Mouse (Mus musculus) layer of hippocampus, adult 18-20 months (tissue): ENCODE results near the gene Banp. TPM values are rescaled to one million over a fixed set of nuclear protein-coding genes. Genes with fewer than 3 reads are reported as not detected.
A peak's percentile ranks its signal among the peaks of the same experiment; 100 is the strongest.

Experiments
- DNase-seq, 2 experiments: peaks; one replicate each; pipeline ENCODE4 v3.0.0; 2022; ENCODE audit warnings: low spot score in 2 of 2
- total RNA-seq, 2 experiments: library from RNA; stranded (reverse); gene quantifications; 2 replicates each; pipeline ENCODE4 v1.2.3; 2021

The Banp gene
- total RNA-seq, 2 experiments from 2014 or later = 49.9 to 58.2 TPM

DNA sequence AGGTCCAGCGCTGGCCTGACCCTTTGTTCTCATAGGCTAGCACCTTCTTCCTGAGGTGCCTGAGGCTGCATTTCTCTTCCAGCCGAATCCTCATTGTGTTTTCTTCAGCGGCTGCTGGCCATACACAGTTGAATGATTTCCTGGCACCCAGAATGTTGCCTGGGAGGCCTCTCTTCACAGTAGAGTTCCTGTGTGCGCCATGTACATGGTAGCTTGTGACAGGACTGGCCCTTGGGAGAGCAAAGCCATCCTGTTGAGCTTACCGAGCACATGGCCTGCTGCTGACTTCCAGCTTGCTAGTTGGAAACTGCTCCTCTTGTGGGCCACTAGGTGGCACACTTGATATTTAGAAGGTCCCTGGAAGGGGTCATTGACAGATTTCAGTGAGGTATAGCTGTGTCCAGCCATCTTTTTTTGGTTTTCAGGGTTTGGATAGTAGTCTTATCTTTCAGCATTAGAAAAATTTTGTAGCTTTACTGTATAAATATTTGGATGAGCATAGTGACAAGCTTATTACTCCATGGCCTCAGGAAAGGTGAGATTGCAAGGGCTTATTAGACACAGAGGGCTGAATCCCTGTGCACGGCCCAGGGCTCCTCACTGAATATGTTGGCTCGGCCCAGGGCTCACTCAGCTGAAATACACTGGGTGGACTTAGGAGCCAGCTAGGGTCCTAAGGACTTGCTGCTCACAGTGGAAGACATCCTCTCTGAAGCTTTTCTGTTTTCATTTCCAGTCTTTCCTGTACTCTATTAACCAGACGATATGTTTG lies 28.5 kb downstream of the Banp start:
- peak in 1 of 2 experiments; percentile 62 for DNase-seq

DNA sequence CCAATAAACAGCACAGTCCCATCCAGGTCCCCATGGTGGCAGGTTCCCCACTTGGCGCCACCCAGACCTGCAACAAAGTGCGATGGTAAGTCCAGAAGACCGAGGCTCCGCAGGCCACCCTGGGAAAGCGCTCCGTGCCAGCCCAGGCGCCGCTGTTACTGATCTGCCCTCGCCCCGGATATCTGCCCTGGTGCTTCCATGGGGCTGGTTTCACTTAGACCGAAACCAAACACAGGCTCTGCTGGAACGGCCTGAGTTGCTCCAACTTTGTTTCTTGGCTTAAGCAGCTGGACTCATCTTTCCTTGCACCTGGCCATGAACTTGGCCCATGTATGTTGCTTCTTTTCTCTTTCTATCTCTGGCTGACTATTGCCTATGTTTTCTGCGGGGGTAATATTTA lies 29.1 kb downstream of the Banp start:
- no peak for DNase-seq

DNA sequence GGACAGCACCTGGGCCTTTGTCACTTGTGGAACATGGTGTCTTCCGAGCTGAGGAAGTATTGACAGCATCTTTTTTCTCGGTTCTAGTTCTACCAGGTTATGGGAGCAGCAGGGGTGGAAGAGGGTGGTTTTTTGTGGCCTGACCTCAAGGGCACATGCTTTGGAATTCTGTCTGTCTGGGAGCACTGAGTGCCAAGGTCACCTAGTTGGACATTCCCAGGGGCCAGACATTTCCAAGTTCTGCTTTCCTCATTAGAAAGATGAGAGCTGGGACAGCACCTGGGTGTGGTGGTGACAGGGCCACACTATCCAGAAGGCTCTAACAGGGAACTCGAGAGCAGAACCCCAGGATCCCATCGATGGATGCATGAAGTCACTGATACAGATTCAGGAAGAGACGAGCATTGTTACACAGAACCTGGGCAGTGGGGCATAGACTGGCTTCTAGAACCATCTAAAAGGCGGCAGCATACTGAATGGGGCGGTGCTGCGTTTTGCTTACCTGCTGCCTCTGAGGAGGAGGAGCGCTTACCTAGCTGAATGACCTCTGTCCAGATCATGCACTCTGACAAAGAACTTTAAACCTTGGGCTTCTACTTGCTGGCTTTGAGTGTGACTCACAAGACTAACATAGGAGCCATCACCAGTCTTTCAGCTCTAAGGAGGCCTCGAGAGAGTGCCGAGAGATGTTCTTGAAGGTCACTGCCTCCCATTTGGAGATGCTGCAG lies 31.4 kb downstream of the Banp start:
- no peak for DNase-seq

DNA sequence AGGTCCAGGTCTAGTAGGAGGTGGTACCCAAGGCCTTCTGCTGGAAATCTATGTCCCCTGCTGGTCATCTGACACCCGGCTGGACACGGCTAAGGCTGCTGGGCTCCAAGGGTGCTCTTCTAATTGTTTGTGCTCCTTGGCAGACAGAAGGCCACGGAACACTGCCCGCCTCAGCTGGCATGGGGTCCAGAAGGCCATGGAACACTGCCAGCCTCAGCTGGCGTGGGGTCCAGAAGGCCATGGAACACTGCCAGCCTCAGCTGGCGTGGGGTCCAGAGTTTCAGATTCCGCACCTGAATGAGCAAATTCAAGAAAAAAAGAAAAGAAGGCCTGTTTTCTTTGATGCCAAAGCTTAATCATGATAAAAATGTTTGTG lies 32.0 kb downstream of the Banp start:
- DNase-seq = no peak

DNA sequence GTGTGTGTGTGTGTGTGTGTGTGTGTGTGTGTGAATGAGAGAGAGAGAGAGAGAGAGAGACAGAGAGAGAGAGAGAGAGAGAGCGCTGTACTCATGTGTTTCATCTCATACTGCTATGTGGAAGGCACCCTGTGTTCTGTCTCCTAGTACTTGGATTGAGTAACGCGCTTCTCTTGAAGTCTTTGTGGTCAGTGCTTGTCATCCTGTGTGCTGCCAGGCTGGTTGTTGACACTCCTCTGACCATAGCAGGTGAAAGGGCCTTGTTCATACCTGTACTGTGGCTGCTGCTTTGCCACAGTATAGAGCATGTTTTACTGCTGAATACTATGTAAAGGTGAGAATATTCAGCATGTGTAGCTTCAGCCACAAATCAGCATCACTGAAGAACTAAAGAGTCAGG lies 36.1 kb downstream of the Banp start:
- DNase-seq = no peak

DNA sequence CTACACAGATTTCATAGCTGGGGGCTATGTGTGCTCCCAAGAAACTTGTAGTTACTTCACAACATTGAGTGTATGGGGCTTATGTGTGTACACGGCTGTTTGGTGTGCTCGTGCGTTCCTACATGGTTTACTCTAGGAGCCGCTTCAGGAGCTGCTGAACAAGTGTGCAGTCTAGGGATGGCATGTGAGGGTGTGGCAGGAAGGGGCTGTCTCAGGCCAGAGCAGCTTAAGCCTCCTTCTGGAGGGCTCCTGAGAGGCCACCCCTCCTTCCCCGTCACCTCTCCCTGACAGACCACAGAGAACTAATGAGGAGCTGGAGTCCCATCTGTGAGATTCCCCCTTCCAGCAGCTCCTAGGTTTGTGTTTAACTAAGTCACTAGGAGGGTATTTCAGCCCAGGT lies 38.3 kb downstream of the Banp start:
- no peak for DNase-seq

DNA sequence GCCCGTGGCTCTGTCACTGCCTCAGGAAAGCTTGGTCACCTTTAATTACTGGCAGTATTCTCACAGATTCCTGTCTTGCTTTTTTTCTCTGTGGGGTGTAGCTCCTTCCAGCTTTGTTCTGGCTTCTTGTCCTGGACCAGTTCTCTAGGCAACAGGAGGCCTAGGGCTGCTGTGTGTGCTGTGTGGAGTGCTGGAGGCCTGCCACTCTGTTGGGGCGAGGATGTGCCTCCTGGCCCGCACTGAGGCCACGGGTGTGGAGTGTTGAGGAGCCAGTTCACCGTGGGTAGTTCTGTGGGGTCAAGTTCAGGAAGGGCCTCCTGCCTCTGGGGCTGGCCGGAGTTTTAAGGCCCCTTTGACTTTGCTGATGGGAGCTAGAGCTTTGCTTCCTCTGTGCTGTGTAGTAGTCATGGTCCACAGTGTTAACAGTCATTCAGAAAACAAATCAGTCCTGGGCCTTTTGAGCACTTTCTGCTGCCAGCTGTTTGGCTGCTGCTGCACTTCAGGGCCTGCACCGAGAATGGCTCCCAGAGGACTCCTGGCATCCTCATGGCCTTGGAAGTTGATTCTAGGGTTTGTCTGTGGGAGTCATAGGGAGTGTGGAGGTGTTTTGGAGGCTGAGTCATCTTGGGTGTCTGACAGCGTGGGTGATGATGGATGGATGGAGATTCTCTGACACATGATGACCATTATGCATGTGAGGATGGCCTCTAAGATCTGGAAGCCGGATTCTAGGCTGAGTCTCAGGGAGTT lies 41.1 kb downstream of the Banp start:
- DNase-seq = no peak

DNA sequence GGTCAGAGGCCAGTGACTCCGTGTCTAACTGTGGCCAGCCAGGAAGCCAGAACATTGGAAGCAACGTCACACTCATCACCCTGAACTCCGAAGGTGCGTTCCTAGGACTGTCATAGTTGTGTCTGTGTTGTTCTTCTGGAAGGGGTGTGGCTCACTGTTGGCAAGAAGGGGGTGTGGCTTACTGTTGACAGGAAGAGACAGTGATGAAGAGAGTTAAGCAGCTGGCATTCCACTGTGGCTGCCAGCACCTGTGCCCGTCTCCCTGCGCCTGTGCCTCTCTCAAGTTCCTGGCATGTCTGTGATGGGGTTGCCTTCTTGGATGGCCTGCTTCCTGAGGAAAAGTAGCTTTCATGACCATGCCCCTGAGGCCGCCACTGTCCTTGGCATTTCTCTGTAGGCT lies 42.1 kb downstream of the Banp start:
- DNase-seq = no peak

DNA sequence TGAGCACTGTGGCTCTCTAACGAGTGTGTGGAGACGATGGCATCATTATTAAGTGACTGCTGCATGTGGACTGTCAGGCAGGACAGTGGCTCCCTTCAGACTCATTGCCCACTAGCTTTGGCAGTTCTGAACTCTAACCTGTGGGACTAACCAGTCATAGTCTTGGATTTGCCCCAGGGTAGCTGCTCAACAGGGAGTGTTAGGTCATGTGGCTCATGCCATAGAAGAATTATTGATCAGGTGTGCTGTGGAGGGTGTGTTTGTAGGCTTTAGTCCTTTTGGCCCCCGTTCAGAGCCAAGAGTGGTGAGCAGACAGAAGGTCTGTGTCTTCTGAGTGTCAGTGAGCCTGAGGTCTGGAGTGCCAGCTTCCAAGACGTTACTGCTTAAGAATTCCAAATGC lies 43.4 kb downstream of the Banp start:
- DNase-seq = no peak

DNA sequence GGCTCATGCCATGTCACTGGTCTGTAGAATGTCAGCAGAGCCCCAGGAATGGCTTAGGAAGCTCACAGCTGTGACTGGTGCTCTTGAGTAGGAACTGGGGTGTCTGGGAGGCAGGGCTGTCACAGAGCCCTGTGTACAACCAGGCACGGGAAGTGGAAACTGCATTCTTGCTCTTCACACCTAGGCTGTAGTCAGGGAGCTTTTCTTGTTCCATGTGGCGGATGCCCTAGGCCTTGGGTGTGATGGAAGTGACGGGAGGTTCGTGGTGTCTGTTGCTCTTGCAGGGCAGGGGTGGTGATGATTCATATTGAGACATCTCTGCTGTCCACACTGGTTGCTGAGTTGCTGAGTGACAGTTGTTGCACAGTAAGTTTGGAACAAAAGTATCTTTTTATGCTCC lies 45.6 kb downstream of the Banp start:
- no peak for DNase-seq

DNA sequence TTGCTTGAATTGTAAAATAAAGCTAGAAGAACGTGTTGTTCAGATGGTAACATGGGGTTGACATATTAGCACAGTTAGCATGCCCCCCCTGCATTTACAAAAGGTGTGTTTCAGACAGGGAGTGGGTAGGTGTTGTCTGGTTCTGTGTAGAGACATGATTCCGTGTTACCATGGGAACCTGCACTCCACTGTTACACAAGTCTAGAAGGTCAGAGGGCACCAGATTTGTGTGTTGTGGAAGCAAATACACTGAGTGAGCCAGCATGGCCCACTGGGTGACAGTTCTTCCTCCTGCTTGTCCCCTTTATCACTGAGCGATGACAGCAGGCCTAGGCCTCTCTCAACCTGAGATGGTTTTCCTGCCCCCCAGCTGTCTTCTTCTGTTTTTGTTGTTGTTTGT lies 46.3 kb downstream of the Banp start:
- DNase-seq = no peak

DNA sequence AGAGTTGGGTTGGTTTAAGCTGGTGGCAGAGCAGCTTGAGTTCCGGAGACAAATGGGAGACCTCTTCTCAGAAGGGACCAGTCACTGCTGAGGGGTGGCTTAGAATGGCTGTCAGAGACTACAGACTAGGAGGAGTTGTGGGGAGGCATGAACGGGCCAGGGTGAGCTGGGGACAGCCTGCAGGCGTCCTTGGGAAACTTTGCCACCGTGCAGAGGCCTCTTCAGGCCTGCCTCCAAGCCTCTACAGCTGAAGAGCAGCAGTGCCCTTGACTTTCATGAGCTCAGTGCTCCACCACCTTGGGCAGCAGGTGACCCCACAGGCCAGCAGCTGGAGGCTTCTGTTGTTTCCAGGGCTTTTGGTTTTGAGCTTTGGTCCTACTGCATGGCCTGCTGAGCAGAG lies 49.1 kb downstream of the Banp start:
- no peak for DNase-seq

DNA sequence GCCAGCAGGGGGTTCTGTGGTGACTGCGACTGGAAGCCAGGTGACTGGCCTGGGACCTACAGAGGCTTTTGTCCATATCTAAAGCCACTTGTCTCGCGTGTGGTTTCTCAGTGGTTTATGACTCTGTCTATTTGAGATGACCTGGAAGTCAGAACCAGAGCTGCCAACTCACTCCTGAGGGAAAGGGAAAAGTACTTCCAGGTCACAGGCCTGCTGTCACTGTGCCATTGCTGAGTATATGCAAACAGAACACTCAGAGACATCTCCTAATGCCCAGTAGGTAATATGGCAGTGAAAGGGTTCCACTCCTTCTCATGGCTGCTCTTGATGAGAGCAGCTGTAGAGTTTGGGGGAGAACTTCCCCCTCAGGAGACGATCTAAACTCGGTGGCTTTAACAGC lies 49.7 kb downstream of the Banp start:
- DNase-seq = no peak

DNA sequence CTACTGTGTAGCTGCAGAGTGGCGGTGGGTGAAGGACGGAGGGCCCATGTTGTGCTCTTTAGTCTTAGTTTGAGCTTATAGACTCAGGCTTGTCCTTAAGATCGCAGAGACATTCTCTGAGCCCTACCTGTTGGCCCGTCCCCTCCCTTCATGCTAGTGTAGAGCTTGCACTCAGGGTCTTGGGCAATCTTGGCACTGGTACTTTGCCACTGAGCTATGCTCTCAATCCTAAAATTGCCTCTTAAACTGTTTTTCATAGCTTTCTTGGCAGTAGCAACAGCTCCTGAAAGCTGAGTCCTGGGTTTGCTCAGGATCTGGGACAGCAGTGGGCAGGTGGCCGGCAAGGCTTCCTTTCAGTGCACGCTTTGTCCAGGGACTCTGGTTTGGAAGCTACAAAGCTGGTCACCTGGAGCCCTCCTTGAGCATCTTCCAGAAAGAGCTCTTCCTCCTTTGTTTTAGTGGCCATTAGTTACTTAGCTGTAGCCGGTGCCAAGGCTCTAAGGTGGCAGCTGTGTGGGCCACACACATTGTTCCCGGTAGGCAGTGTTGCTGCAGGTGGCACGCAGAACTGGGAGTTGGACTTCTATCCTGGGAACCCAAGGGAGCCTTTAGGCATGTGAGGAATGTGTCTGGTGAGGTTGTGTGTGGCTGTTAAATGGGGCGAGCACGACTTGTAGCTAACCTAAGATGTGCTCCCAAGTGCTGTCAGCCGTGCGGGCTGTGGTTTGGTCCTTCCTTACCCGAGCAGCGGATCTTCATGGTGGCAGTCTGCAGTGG lies 52.0 kb downstream of the Banp start:
- no peak for DNase-seq

DNA sequence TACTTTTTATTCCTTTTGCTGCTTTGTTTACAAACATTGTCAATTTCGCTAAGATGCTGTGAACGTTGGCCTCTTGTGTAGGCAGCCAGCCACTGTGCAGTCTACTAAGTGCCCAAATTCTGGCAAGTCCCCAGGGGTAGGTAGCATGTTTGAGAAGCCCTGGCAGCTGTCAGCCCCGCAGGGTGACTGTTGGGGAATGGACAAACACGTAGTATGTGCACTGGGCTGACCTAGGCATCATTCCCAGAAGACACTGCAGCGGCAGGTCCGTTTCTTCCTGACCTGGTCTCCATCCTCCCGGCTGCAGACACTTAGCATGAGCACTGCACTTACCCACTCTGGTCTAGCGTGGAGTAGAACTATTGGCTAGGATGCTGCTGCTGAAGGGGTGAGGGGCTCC lies 54.1 kb downstream of the Banp start:
- DNase-seq = no peak

DNA sequence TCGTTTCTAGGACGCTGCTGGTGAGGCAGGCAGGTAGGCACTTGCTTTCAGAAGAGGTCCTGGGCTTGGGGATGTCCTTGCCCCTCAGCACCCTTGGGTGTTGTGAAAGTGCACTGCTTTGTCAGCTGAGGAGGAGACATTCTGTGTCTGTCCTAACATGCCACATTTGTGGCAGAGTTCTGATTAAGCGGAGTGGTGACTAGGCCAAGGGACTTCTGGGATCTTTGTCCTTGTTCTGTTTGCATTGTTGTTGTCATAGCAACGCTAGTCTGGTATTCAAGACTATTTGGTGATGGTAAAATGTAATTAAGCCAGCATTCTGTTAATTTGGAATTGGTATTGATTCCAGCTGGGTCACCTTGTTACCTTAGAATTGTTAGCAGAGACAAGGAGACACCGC lies 54.6 kb downstream of the Banp start:
- no peak for DNase-seq

DNA sequence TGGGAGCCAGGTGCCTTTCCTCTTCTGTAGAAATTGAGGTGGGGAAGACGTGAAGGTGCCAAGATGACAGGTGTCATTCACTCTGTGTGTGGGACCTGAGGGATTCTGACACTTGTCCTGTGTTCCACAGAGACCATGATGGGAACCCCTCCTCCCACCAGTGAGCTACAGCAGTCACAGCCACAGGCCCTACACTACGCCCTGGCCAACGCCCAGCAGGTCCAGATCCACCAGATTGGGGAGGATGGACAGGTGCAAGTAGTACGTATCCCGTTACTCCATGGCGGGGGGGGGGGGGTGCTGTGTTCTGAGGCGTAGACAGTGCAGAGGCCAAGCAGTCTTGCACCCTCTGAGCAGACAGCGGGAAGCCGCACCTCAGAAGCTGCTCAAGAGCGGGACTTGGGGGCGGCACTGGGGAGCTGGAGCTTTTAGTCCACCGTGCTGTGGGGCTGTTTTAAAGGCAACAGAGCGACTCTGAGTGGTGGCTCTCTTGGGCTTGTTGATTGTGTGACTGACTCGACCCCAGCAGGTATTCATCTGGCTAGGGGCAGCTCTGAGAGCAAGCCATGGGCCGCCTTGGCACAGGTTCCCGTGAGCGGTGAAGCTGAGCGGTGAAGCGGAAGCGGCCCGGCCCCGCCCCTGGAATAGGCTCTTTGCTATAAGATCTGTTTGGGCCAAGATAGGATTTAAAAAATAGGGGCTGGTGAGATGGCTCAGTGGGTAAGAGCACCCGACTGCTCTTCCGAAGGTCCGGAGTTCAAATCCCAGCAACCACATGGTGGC lies 56.1 kb downstream of the Banp start:
- DNase-seq = no peak

DNA sequence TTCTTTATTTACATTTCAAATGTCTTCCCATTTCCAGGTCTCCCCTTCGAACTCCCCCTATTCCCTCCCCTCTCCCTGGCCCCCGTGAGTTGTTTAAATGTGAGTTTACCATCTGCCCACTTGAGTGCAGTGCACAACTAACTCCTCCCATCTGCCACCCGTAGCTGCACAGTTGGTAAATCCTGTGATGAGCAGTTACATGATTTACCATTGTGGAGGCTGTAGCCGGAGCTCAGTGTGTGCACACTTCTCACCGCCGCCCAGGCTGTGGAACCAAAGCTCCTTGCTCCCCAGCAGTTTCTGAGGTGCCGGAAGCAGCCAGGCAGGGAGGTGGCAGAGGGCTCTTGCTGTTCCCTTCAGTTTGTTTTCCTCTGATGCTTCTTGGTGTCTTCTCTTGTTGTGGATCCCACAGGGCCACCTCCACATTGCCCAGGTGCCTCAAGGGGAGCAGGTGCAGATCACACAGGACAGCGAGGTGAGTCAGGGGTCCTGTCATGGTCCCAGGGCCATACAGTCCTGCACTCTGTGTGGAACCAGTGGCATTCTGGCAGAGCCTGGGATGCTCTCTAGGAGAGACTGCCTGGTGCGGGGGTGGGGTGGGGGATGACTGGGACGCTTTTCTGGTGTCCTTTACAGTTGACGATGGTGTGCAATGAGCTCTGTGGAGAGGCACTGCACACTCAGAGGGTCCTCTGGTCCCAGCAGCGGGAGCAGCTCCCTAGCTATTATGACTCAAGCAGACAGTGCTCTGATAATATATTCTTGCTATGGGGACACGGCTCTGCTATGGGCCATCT lies 57.3 kb downstream of the Banp start:
- DNase-seq = peak; percentile 45 to 83

DNA sequence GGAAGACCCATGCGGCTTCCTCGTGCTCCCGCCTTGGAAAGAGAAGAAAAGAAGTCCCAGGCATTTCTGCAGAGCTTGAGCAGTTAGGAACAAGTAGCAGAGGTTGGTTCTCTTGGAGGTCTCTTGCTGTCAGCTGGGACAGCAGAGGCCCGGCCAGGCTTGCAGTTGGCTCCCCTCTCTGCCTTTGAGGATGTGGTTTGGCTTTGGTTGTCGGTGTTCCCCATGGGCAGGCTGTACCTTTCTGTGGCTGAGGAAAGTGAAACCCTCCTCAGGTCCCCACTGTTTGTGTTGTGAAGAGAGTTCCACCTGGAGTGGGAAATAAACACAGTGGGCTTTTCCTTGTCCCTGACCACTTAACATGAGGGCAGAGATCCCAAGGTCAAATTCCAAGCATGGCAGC lies 58.8 kb downstream of the Banp start:
- DNase-seq = no peak

DNA sequence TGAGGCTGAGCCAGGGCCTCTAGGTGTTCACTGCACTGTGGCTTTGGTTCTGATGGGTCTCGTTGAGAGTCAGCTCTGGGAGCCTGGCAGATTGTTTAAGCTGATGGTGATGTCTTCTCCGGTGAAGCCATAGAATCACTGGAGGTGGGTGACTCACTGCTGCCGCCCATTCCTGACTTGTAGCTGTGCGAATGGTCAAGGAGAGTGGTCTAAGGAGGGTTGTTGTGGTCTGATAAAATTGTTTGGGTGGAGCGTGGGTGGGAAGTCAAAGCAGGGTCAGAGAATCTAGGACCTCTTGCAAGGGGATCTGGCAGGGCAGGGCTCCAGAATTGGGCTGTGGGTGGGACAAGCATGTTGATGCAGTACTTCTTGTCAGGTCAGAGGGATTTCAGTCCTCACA lies 61.1 kb downstream of the Banp start:
- no peak for DNase-seq
